Mouse (Mus musculus) testis, adult 2 months (tissue): ENCODE data around the gene Dact1. TPM values are rescaled to one million over a fixed set of nuclear protein-coding genes. Genes with fewer than 3 reads are reported as not detected.
A peak's percentile ranks its signal among the peaks of the same experiment; 100 is the strongest.

Experiments
- H3K27ac ChIP-seq: fragments of 200-500 bp; 2 replicates; pipeline ENCODE4 v1.5.1; 2012; ENCODE audit warnings: low read depth, low read length; ENCODE audit not compliant: control insufficient read depth, insufficient read depth
- H3K27me3 ChIP-seq: fragments of 200-500 bp; 2 replicates; pipeline ENCODE4 v1.6.1; 2012; ENCODE audit warnings: mild to moderate bottlenecking, low read length, moderate library complexity; ENCODE audit not compliant: control insufficient read depth, insufficient read depth
- H3K36me3 ChIP-seq: fragments of 200-500 bp; 2 replicates; pipeline ENCODE4 v1.6.1; 2012; ENCODE audit warnings: mild to moderate bottlenecking, low read length; ENCODE audit not compliant: control insufficient read depth, insufficient read depth
- H3K4me1 ChIP-seq: fragments of 200-500 bp; 2 replicates; pipeline ENCODE4 v1.6.1; 2012; ENCODE audit warnings: low read length; ENCODE audit not compliant: control insufficient read depth, insufficient read depth
- H3K4me3 ChIP-seq: fragments of 200-500 bp; 2 replicates; pipeline ENCODE4 v1.5.1; 2012; ENCODE audit warnings: low read depth, mild to moderate bottlenecking, low read length, moderate library complexity, mixed read lengths; ENCODE audit not compliant: control insufficient read depth
- CTCF ChIP-seq: fragments of 200-500 bp; IDR thresholded peaks from 2 replicates; pipeline ENCODE4 v1.5.1; 2012; ENCODE audit warnings: low read depth, mild to moderate bottlenecking, inconsistent platforms, low read length, moderate library complexity; ENCODE audit not compliant: control insufficient read depth, insufficient read depth, insufficient replicate concordance
- POLR2A ChIP-seq: fragments of 200-500 bp; IDR thresholded peaks from 2 replicates; pipeline ENCODE4 v1.6.1; 2012; ENCODE audit warnings: low read depth, mild to moderate bottlenecking, inconsistent platforms, low read length, moderate library complexity; ENCODE audit not compliant: control insufficient read depth
- polyA plus RNA-seq: library from polyadenylated mRNA; depleted of rRNA; stranded (reverse); fragments of >200 nt; gene quantifications from 2 replicates; pipeline ENCODE4 v1.2.3, GENCODE M21; 2012; rRNA removed

Gene Dact1
- 4.3 and 4.9 TPM in 2 replicates for polyA plus RNA-seq

- TF ChIP-seq POLR2A (no peak), CTCF (no peak)
- peak within 1 kb of the TSS; percentile 48 for H3K4me3 ChIP-seq
- peaks cover 7% of the 10 kb centered on the region for H3K4me1 ChIP-seq
- H3K36me3 ChIP-seq, result no peaks in the 10 kb centered on the region
- no peak within 1 kb of the TSS for H3K27ac ChIP-seq
- 0 out of 2 replicates have a peak, but pooled peaks cover 3% of the 10 kb centered on the region for H3K27me3 ChIP-seq
Measured at GRCm38 (mm10) chr12:71309581-71310067, at the start of gene Dact1. TSS of gene Dact1 (plus strand) at chr12:71309884.

- Histone ChIP-seq H3K4me1 (no peaks in the 10 kb centered on the region), H3K36me3 (no peaks in the 10 kb centered on the region), H3K27ac (no peak overlapping the region), H3K4me3 (no peak overlapping the region), H3K27me3 (no peaks in the 10 kb centered on the region)
- no peak for TF ChIP-seq CTCF
- TF ChIP-seq POLR2A, result no peak
Measured at GRCm38 (mm10) chr12:71264211-71264610, 45.5 kb upstream of the Dact1 start.

GRCm38 (mm10) chr12:71269367-71269766 lies 40.3 kb upstream of the Dact1 start:
- TF ChIP-seq CTCF (no peak), POLR2A (no peak)
- H3K4me3 ChIP-seq, result no peak overlapping the region
- no peak overlapping the region for H3K27ac ChIP-seq

GRCm38 (mm10) chr12:71271131-71271530 lies 38.6 kb upstream of the Dact1 start:
- H3K4me1 ChIP-seq, result peaks cover 10% of the 10 kb centered on the region
- no peak for TF ChIP-seq POLR2A
- no peak for TF ChIP-seq CTCF
- H3K27ac ChIP-seq, result no peak overlapping the region
- H3K36me3 ChIP-seq, result no peaks in the 10 kb centered on the region
- H3K4me3 ChIP-seq, result no peak overlapping the region
- no peaks in the 10 kb centered on the region; the same call in 1 of the 2 replicates for H3K27me3 ChIP-seq

More at GRCm38 (mm10) chr12:71269367-71269766, 40.3 kb upstream of the Dact1 start:
- no peaks in the 10 kb centered on the region for H3K36me3 ChIP-seq
- no peaks in the 10 kb centered on the region; the same call in 1 of the 2 replicates for H3K27me3 ChIP-seq
- H3K4me1 ChIP-seq, result peaks cover 10% of the 10 kb centered on the region

- Histone ChIP-seq H3K27me3 (no peaks in the 10 kb centered on the region; the same call in 1 of the 2 replicates), H3K36me3 (no peaks in the 10 kb centered on the region), H3K4me1 (peaks cover 7% of the 10 kb centered on the region), H3K27ac (no peak overlapping the region), H3K4me3 (no peak overlapping the region)
- TF ChIP-seq POLR2A, result no peak
- peak; percentile 73; the same call in 1 of the 2 replicates for TF ChIP-seq CTCF
Measured at GRCm38 (mm10) chr12:71274519-71275237, 35.0 kb upstream of the Dact1 start.

GRCm38 (mm10) chr12:71275906-71276595 lies 33.6 kb upstream of the Dact1 start:
- H3K27me3 ChIP-seq, result no peaks in the 10 kb centered on the region
- no peak overlapping the region for H3K27ac ChIP-seq
- H3K4me3 ChIP-seq, result no peak overlapping the region
- no peak for TF ChIP-seq CTCF
- TF ChIP-seq POLR2A, result no peak
- no peaks in the 10 kb centered on the region for H3K4me1 ChIP-seq
- no peaks in the 10 kb centered on the region for H3K36me3 ChIP-seq

GRCm38 (mm10) chr12:71279521-71280262 lies 30.0 kb upstream of the Dact1 start:
- TF ChIP-seq POLR2A (no peak), CTCF (no peak)
- H3K27ac ChIP-seq, result no peak overlapping the region

More at GRCm38 (mm10) chr12:71279521-71280262, 30.0 kb upstream of the Dact1 start:
- no peaks in the 10 kb centered on the region for H3K27me3 ChIP-seq
- H3K4me3 ChIP-seq, result no peak overlapping the region
- no peaks in the 10 kb centered on the region for H3K4me1 ChIP-seq
- H3K36me3 ChIP-seq, result no peaks in the 10 kb centered on the region
